Mouse (Mus musculus): ENCODE data around the gene Plekhh2. TPM values are rescaled to one million over a fixed set of nuclear protein-coding genes. Genes with fewer than 3 reads are reported as not detected.

Plekhh2 gene
- polyA plus RNA-seq, 1 experiment: 28.5 TPM

DNA sequence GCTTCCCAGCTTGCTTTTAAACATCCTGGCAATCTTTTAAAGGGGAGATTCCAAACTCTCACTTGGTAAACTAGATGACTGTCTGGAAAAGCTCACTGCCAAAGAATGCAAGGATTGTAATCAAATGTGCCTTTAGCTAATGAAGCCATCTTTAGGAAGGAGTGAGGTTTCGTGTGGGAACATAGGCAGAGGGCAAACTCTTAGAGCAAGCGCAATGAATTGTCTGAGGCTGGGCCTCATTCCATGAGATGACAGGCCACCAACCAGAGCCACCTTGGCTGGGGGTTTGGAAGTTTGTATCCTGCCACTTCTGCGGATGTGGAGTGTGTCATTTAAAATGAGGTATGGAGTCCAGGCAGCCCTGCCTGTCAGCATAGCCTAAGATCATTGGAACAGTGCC is 108.4 kb downstream of the Plekhh2 start:
- Histone ChIP-seq H3K36me3 (ENCODE audit: control insufficient read depth, insufficient read depth, low read length) (no peaks in the 10 kb centered on the region), H3K4me1 (ENCODE audit: control insufficient read depth, insufficient read depth, low read length) (no peaks in the 10 kb centered on the region), H3K27me3 (ENCODE audit: control insufficient read depth, insufficient read depth, low read length) (no peaks in the 10 kb centered on the region), H3K4me3 (ENCODE audit: control insufficient read depth, low read depth, low read length) (no peak overlapping the region), H3K27ac (ENCODE audit: control insufficient read depth, insufficient read depth, low read depth, low read length) (no peak overlapping the region)
- TF ChIP-seq CTCF (IDR thresholded peaks at IDR 0.05; ENCODE audit: control insufficient read depth, insufficient read depth, insufficient replicate concordance, low read depth, low read length) (no peak), POLR2A (IDR thresholded peaks at IDR 0.05; ENCODE audit: control insufficient read depth, low read depth, low read length) (no peak)

DNA sequence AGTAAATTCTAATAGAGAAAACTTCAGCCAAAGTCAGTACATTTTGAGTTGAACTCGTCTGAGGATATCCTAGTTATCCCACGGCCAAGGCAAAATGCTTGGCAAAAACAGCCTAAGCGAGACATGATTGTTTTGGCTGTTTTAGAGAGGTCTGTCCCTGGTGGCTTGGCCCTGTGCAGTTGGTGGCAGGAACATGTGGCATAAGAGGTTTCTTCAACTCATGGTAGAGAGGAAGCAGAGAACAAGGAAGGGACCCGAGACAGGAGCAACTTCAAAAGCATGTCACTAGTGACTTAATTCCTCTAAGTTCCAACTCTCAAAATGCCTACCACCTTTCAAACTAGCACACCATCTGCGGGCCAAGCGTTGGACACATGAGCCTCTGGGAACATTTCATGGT is 108.9 kb downstream of the Plekhh2 start:
- TF ChIP-seq POLR2A (IDR thresholded peaks at IDR 0.05; ENCODE audit: control insufficient read depth, low read depth, low read length): no peak
- TF ChIP-seq CTCF (IDR thresholded peaks at IDR 0.05; ENCODE audit: control insufficient read depth, insufficient read depth, insufficient replicate concordance, low read depth, low read length): no peak
- H3K4me1 ChIP-seq (ENCODE audit: control insufficient read depth, insufficient read depth, low read length): no peaks in the 10 kb centered on the region
- no peaks in the 10 kb centered on the region for H3K27me3 ChIP-seq (ENCODE audit: control insufficient read depth, insufficient read depth, low read length)
- H3K4me3 ChIP-seq (ENCODE audit: control insufficient read depth, low read depth, low read length): no peak overlapping the region
- no peak overlapping the region for H3K27ac ChIP-seq (ENCODE audit: control insufficient read depth, insufficient read depth, low read depth, low read length)
- H3K36me3 ChIP-seq (ENCODE audit: control insufficient read depth, insufficient read depth, low read length): no peaks in the 10 kb centered on the region

DNA sequence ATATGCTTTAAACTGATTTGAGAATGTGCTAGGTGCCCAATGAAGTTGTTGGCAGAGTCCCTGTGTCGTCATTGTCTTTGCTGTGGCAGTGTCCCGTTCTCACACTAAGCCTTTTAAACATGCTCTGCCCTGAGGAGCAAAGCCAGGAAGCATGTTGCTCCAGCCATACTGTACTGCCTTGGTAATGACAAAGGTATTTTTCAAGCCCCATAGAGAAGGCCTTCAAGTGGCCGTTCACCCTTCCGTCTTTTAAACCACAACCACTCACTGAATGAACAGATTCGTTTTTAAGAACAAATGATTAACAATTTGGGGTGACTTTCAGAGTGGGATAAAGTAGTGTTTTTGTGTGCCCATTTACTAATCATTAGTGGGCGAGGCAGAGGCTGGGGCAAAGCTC is 109.5 kb downstream of the Plekhh2 start:
- H3K27me3 ChIP-seq (ENCODE audit: control insufficient read depth, insufficient read depth, low read length): no peaks in the 10 kb centered on the region
- no peaks in the 10 kb centered on the region for H3K4me1 ChIP-seq (ENCODE audit: control insufficient read depth, insufficient read depth, low read length)
- H3K36me3 ChIP-seq (ENCODE audit: control insufficient read depth, insufficient read depth, low read length): no peaks in the 10 kb centered on the region
- TF ChIP-seq CTCF (IDR thresholded peaks at IDR 0.05; ENCODE audit: control insufficient read depth, insufficient read depth, insufficient replicate concordance, low read depth, low read length): no peak
- no peak for TF ChIP-seq POLR2A (IDR thresholded peaks at IDR 0.05; ENCODE audit: control insufficient read depth, low read depth, low read length)
- H3K27ac ChIP-seq (ENCODE audit: control insufficient read depth, insufficient read depth, low read depth, low read length): no peak overlapping the region
- no peak overlapping the region for H3K4me3 ChIP-seq (ENCODE audit: control insufficient read depth, low read depth, low read length)

DNA sequence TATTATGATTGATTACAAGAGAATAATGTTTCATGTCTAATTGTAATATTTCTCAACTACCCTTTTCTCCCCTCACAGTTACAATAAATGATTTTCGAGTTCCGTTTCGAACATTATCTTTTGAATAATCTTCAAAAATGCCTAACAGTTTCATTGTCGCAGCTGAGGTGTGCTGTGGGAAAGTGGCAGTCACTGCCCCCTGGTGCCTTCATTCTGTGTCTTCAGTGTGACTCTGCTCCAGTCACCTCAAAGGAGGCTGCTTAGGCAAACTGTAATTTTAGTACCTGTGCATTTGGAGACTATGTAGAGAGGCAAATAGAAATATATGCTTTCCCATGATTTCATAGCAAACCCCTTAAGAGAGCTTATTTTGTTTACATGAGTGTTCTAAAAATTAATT is 110.3 kb downstream of the Plekhh2 start:
- Histone ChIP-seq H3K27ac (ENCODE audit: control insufficient read depth, insufficient read depth, low read depth, low read length) (no peak overlapping the region), H3K4me1 (ENCODE audit: control insufficient read depth, insufficient read depth, low read length) (peaks cover 4% of the 10 kb centered on the region), H3K27me3 (ENCODE audit: control insufficient read depth, insufficient read depth, low read length) (no peaks in the 10 kb centered on the region), H3K4me3 (ENCODE audit: control insufficient read depth, low read depth, low read length) (no peak overlapping the region), H3K36me3 (ENCODE audit: control insufficient read depth, insufficient read depth, low read length) (no peaks in the 10 kb centered on the region)
- TF ChIP-seq CTCF (IDR thresholded peaks at IDR 0.05; ENCODE audit: control insufficient read depth, insufficient read depth, insufficient replicate concordance, low read depth, low read length) (no peak; the same call in 1 of the 2 replicates), POLR2A (IDR thresholded peaks at IDR 0.05; ENCODE audit: control insufficient read depth, low read depth, low read length) (no peak)

DNA sequence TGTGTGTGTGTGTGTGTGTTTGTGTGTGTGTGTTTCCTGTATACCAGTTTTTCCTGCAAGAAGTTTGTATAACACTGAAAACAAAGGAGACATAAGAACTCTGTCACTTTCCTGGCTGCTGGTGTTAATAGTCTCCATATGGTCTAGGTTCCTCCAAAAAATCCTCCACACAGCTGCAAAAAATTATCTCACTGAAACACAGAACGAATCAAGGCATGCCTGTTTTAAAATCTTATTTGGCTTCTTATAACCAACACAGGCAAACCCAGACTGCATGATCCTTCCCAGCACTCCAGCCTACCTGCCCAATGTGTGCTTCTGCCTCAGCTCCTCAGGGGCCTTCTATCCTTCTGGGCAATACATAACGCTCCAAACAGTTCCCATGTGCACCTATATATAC is 111.2 kb downstream of the Plekhh2 start:
- H3K27ac ChIP-seq (ENCODE audit: control insufficient read depth, insufficient read depth, low read depth, low read length): no peak overlapping the region
- no peaks in the 10 kb centered on the region for H3K36me3 ChIP-seq (ENCODE audit: control insufficient read depth, insufficient read depth, low read length)
- TF ChIP-seq POLR2A (IDR thresholded peaks at IDR 0.05; ENCODE audit: control insufficient read depth, low read depth, low read length) (no peak), CTCF (IDR thresholded peaks at IDR 0.05; ENCODE audit: control insufficient read depth, insufficient read depth, insufficient replicate concordance, low read depth, low read length) (no peak)
- H3K27me3 ChIP-seq (ENCODE audit: control insufficient read depth, insufficient read depth, low read length): no peaks in the 10 kb centered on the region
- H3K4me1 ChIP-seq (ENCODE audit: control insufficient read depth, insufficient read depth, low read length): peaks cover 4% of the 10 kb centered on the region
- H3K4me3 ChIP-seq (ENCODE audit: control insufficient read depth, low read depth, low read length): no peak overlapping the region

DNA sequence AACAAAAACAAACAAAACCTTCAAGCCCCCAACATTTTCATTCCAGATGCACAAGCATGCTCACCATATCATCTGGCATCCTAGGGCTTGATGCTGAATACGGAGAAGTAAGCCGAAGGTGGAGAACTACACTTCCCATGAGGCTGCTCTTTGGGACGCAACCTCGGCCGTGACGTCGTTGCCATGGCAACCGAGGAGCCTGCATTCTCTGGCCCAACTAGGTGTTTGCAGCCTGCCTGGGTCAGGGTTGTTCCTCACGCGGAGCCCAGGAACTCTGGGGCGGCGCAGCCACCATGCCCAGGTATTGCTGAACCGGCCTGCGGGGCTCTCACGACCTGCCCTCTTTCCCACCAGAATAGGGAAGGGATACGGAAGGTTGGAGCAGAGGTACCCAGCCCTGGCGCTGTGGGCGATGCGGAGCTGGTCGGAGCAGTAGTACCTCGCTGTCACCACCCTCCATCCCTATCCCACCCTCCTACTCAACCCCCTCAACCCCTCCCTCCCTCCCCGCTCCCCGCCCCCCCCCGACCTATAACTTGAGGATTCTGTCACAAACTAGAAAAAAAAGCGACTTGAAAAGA is 114.7 kb downstream of the Plekhh2 start, which contains the start of gene Dync2li1:
Gene Dync2li1, plus strand, starts transcription at position 221 of the 581 bp plus-strand sequence.
- Histone ChIP-seq H3K36me3 (ENCODE audit: control insufficient read depth, insufficient read depth, low read length) (no peaks in the 10 kb centered on the region), H3K4me1 (ENCODE audit: control insufficient read depth, insufficient read depth, low read length) (peaks cover 4% of the 10 kb centered on the region), H3K4me3 (ENCODE audit: control insufficient read depth, low read depth, low read length) (peak within 1 kb of the TSS; percentile 93), H3K27ac (ENCODE audit: control insufficient read depth, insufficient read depth, low read depth, low read length) (peak within 1 kb of the TSS; percentile 40), H3K27me3 (ENCODE audit: control insufficient read depth, insufficient read depth, low read length) (no peaks in the 10 kb centered on the region)
- no peak for TF ChIP-seq CTCF (IDR thresholded peaks at IDR 0.05; ENCODE audit: control insufficient read depth, insufficient read depth, insufficient replicate concordance, low read depth, low read length)
- TF ChIP-seq POLR2A (IDR thresholded peaks at IDR 0.05; ENCODE audit: control insufficient read depth, low read depth, low read length): peak; percentile 74

DNA sequence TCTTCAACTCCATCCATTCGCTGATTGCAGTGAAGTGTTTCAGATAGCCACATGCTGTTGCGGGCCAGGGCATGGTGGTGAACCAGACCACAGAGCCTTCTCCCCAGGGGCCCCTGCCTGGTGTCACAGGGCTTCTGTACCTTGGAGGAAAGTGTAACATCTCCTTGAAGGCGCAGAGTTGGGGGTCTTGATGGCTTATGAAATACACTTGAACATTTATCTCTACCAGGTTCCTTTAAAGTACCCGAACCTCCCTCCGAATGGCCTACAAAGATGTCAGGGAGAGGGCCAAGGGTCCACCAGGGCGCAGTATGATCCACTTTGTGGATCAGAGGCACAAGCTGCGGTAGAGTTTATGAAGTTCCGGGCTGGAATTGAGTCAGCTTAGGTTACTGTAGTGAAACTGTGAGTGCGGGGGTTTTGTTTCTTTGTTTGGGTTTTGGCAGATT is 115.2 kb downstream of the Plekhh2 start:
- TF ChIP-seq POLR2A (IDR thresholded peaks at IDR 0.05; ENCODE audit: control insufficient read depth, low read depth, low read length): no peak
- TF ChIP-seq CTCF (IDR thresholded peaks at IDR 0.05; ENCODE audit: control insufficient read depth, insufficient read depth, insufficient replicate concordance, low read depth, low read length): no peak
- H3K4me1 ChIP-seq (ENCODE audit: control insufficient read depth, insufficient read depth, low read length): peaks cover 4% of the 10 kb centered on the region
- peak overlapping the region; percentile 28; the same call in 1 of the 2 replicates for H3K27ac ChIP-seq (ENCODE audit: control insufficient read depth, insufficient read depth, low read depth, low read length)
- H3K27me3 ChIP-seq (ENCODE audit: control insufficient read depth, insufficient read depth, low read length): no peaks in the 10 kb centered on the region
- H3K36me3 ChIP-seq (ENCODE audit: control insufficient read depth, insufficient read depth, low read length): no peaks in the 10 kb centered on the region
- peak overlapping the region; percentile 78 for H3K4me3 ChIP-seq (ENCODE audit: control insufficient read depth, low read depth, low read length)
